Mouse (Mus musculus) limb, embryonic 12.5 days (tissue): ENCODE measurements around the gene Prrx1. TPM values are rescaled to one million over a fixed set of nuclear protein-coding genes. Genes with fewer than 3 reads are reported as not detected.
A peak's percentile ranks its signal among the peaks of the same experiment; 100 is the strongest.

Experiments used
- ATAC-seq: fragments of 200-750 bp; cut with Nextera tagmentation; 2 replicates; pipeline ENCODE4 v1.8.0; 2017; ENCODE audit warnings: low read depth, moderate TSS enrichment; ENCODE audit not compliant: insufficient number of reproducible peaks, insufficient read depth, low FRiP score, low TSS enrichment
- H3K27ac ChIP-seq: fragments of 300-500 bp; sonication (generic); 2 replicates; pipeline ENCODE4 v1.5.1; 2016; ENCODE audit warnings: mild to moderate bottlenecking, moderate library complexity
- H3K27me3 ChIP-seq: fragments of 300-500 bp; sonication (generic); 2 replicates; pipeline ENCODE4 v1.6.1; 2016; ENCODE audit warnings: mild to moderate bottlenecking, moderate library complexity
- H3K36me3 ChIP-seq: fragments of 300-500 bp; sonication (generic); 2 replicates; pipeline ENCODE4 v1.6.1; 2016; ENCODE audit warnings: mild to moderate bottlenecking, moderate library complexity
- H3K4me1 ChIP-seq: fragments of 300-500 bp; sonication (generic); replicated peaks from 2 replicates; pipeline ENCODE4 v1.6.1; 2016
- H3K4me2 ChIP-seq: fragments of 300-500 bp; sonication (generic); 2 replicates; pipeline ENCODE4 v1.6.1; 2016; ENCODE audit warnings: mild to moderate bottlenecking, moderate library complexity
- H3K4me3 ChIP-seq: fragments of 300-500 bp; sonication (generic); replicated peaks from 2 replicates; pipeline ENCODE4 v1.5.1; 2016; ENCODE audit warnings: mild to moderate bottlenecking
- H3K9ac ChIP-seq: fragments of 300-500 bp; sonication (generic); replicated peaks from 2 replicates; pipeline ENCODE4 v1.6.1; 2016; ENCODE audit warnings: mild to moderate bottlenecking, moderate library complexity
- H3K9me3 ChIP-seq: fragments of 300-500 bp; sonication (generic); 2 replicates; pipeline ENCODE4 v1.6.1; 2016; ENCODE audit warnings: mild to moderate bottlenecking, moderate library complexity
- WGBS: fragments of 180-500 bp; shearing (Covaris S2); methylation state at CpG from one replicate; pipeline ENCODE4 v1.1.7; 2016; 5-methylcytosine and 5-hydroxymethylcytosine counted together
- polyA plus RNA-seq: library from polyadenylated mRNA; unstranded; fragments of >200 nt; fragmentation: Nextera tagmentation; extraction: Ambion mirVana; gene quantifications from 2 replicates; pipeline ENCODE4 v1.2.1, GENCODE M21; 2016

Prrx1 gene
- polyA plus RNA-seq, 1 experiment from 2014 or later: 194 TPM

DNA sequence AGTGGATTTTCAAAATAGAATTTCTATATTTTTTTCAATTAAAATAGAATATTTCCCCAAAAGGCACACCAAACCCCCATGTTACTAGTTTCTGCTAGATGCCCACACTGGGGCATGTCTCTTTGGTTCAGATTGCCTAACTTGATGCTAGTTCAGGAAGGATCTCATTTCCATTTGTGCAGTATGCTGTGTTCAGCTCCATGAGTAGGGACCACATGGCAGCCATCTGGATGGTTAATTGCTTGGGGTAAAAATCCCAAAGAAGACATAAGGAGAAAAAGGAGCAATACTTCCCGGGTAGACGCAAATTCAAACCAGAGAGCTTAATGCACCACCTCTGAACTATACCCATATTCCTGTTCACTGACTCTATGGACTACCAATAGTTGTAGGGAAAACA, 57.6 kb downstream of the Prrx1 start:
- ATAC-seq: no peak
- no peaks in the 10 kb centered on the region for H3K9me3 ChIP-seq
- H3K9ac ChIP-seq: no peak overlapping the region
- H3K4me3 ChIP-seq: no peak overlapping the region
- H3K4me1 ChIP-seq: peaks cover 6% of the 10 kb centered on the region; the same call in 1 of the 2 replicates
- H3K36me3 ChIP-seq: peaks cover 90% of the 10 kb centered on the region
- no peak overlapping the region for H3K27ac ChIP-seq
- WGBS: 37% methylated on average over 2 of the region's 2 CpGs
- no peaks in the 10 kb centered on the region for H3K27me3 ChIP-seq
- no peak overlapping the region for H3K4me2 ChIP-seq

DNA sequence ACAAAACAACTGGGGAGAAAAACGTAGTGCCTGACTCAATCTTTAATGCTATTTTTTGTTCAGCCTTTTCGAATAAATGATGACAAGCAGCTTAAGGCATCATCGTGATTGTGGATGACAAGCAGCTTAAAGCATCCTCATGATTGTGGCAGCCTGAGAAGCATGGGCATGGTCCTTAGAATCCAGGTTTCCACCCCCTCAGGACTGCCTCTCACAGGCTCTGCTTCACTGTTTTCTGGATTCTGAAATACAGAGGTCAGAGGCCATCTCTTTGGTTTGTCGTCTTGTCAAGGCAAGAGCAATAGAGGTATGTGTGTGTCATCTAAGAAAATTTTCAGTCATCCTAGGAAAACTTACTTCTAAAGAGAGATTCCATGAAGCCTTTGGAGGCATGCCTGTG, 60.7 kb downstream of the Prrx1 start:
- Histone ChIP-seq H3K9me3 (no peaks in the 10 kb centered on the region), H3K27ac (no peak overlapping the region), H3K4me2 (no peak overlapping the region), H3K36me3 (peaks cover 84% of the 10 kb centered on the region), H3K9ac (no peak overlapping the region), H3K4me3 (no peak overlapping the region), H3K27me3 (no peaks in the 10 kb centered on the region), H3K4me1 (peaks cover 6% of the 10 kb centered on the region; the same call in 1 of the 2 replicates)
- ATAC-seq: no peak
- 85% methylated on average over 4 of the region's 4 CpGs for WGBS

DNA sequence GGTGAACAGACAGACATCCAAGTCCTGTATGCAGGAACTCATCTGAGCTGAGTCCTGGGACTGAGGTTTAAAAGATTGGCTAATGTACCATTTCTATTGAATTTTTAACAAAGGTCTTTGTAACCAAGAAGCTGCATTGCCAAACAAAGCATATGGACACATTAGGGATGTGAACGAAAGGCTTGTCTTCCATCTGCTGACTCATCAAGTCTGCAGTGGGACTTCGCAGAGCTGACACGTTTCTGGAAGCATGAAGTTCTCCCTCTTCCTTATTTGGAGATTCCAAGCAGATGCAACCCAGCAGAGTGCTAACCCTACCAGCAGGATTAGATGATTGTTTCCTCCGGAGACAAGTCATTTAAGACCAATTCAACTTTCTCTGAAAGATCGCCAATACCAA, 61.2 kb downstream of the Prrx1 start:
- 85% methylated on average over 5 of the region's 5 CpGs for WGBS
- no peak for ATAC-seq
- Histone ChIP-seq H3K27ac (0 out of 2 replicates have a peak overlapping the region, but pooled peaks have one; percentile 4), H3K4me2 (no peak overlapping the region), H3K9me3 (no peaks in the 10 kb centered on the region), H3K4me3 (no peak overlapping the region), H3K27me3 (no peaks in the 10 kb centered on the region), H3K36me3 (peaks cover 83% of the 10 kb centered on the region), H3K4me1 (peaks cover 6% of the 10 kb centered on the region; the same call in 1 of the 2 replicates), H3K9ac (no peak overlapping the region)

DNA sequence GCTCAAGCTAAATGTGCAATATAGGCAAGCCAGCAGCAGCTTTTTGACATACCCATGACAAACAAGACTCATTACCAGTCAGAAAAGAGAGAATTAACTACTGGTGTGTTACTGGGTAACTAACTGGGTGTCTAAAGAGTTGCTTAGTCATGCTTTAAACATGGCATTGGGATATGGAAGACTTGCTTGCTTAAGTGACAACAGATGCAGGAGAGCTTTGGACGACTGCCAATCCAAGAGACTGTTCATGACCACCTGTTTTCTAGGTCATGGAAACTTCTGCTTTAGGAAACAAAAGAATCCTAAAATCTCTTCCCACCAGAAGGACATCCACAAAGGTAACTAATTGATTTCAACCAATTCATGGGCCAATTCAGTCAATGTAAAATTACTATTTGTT, 61.7 kb downstream of the Prrx1 start:
- Histone ChIP-seq H3K4me1 (peaks cover 6% of the 10 kb centered on the region; the same call in 1 of the 2 replicates), H3K27ac (0 out of 2 replicates have a peak overlapping the region, but pooled peaks have one; percentile 4), H3K9ac (no peak overlapping the region), H3K4me2 (no peak overlapping the region), H3K36me3 (peaks cover 81% of the 10 kb centered on the region), H3K4me3 (no peak overlapping the region), H3K27me3 (no peaks in the 10 kb centered on the region), H3K9me3 (no peaks in the 10 kb centered on the region)
- WGBS: 59% methylated on average over 1 of the region's 1 CpGs
- no peak for ATAC-seq

DNA sequence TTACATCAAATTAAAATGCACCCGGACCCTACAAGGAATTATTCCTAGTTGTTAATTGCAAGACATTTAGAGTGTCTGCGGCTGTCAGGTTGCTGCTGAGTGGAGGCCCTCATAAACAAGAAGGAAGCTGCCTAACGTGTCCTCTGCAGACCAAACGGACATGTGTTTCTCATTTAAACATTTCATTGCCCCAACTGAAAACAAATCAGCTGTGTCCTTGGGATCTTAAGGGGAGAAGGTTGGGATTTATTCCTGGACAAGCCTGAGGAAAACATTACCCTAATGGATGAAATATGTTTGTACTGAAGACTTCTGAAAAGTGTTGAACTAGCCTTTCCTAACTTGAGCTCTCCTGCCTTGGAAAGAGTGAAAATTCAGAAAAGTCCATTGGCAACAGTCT, 74.6 kb downstream of the Prrx1 start:
- Histone ChIP-seq H3K4me2 (peak overlapping the region; percentile 8; the same call in 1 of the 2 replicates), H3K9ac (no peak overlapping the region), H3K4me1 (peaks cover 10% of the 10 kb centered on the region), H3K27ac (0 out of 2 replicates have a peak overlapping the region, but pooled peaks have one; percentile 2), H3K36me3 (no peaks in the 10 kb centered on the region), H3K4me3 (no peak overlapping the region), H3K27me3 (no peaks in the 10 kb centered on the region), H3K9me3 (no peaks in the 10 kb centered on the region)
- no peak for ATAC-seq
- WGBS: 8% methylated on average over 4 of the region's 4 CpGs

DNA sequence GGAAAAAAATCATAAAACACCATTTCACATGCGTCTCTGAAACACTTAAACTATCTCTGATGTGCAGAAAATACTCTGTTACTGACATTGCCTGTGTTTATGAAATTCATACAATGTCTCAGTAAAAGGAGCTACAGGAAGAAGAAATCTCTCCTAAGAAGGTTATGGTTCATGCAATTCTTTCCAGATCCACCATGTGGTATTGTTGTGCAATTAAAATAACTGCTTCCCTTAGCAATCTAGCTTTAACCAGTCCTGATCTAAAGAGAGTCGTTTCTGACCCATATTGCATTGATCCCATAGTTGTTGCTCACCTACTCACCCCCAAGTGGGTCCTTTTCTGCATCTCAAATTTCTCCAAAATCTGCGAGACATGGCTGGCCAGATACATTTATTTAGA, 82.3 kb downstream of the Prrx1 start:
- H3K4me2 ChIP-seq: no peak overlapping the region
- H3K4me1 ChIP-seq: no peaks in the 10 kb centered on the region
- 0 out of 2 replicates have a peak, but pooled peaks cover 4% of the 10 kb centered on the region for H3K9me3 ChIP-seq
- no peaks in the 10 kb centered on the region for H3K27me3 ChIP-seq
- 67% methylated on average over 3 of the region's 3 CpGs for WGBS
- H3K9ac ChIP-seq: no peak overlapping the region
- no peak for ATAC-seq
- H3K36me3 ChIP-seq: no peaks in the 10 kb centered on the region
- H3K27ac ChIP-seq: no peak overlapping the region
- H3K4me3 ChIP-seq: no peak overlapping the region

DNA sequence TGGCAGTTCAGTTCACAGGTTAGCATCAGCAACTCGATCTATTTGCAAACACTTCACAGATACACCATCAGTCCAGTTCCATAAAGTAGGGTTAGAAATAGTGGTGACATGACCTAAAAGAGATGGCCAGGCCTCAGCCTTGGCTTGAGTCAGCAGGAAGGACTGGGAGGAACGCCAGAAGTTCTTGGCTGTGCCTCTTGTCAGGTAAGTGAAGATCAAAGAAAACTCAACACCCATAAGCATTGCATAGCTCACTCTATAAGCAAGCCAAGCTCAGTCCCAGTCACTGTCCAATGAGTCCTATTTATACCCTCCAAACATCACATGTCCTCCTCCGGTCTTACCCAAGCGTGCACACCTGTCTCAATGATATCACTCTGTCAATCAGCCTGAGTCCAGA, 87.2 kb downstream of the Prrx1 start:
- ATAC-seq: no peak
- Histone ChIP-seq H3K27me3 (no peaks in the 10 kb centered on the region), H3K27ac (no peak overlapping the region), H3K9me3 (0 out of 2 replicates have a peak, but pooled peaks cover 4% of the 10 kb centered on the region), H3K4me1 (no peaks in the 10 kb centered on the region), H3K36me3 (no peaks in the 10 kb centered on the region), H3K9ac (no peak overlapping the region), H3K4me2 (no peak overlapping the region), H3K4me3 (no peak overlapping the region)
- 86% methylated on average over 4 of the region's 4 CpGs for WGBS

DNA sequence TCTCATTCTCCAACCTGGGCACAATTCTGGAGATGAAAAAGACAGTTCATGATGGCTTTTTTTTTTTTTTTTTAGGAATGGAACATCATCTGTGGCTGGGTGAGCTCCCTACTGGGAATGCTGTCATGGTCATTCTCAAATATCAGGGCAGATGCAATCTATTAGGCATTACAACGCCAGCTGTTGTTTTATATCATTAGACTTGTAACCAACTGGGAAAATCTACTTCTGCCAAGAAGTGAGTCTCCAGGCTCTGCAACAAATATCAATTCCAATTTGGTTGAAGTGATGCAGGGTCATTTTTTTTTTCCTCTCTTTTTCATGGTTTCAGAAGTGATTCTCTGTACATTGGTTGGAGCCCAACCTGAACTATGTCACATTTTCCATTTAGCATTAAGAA, 91.7 kb downstream of the Prrx1 start:
- ATAC-seq: no peak
- no peaks in the 10 kb centered on the region for H3K4me1 ChIP-seq
- 53% methylated on average over 1 of the region's 1 CpGs for WGBS
- H3K9me3 ChIP-seq: no peaks in the 10 kb centered on the region
- H3K9ac ChIP-seq: no peak overlapping the region
- H3K27ac ChIP-seq: no peak overlapping the region
- no peaks in the 10 kb centered on the region for H3K27me3 ChIP-seq
- H3K4me2 ChIP-seq: no peak overlapping the region
- H3K4me3 ChIP-seq: no peak overlapping the region
- H3K36me3 ChIP-seq: no peaks in the 10 kb centered on the region

DNA sequence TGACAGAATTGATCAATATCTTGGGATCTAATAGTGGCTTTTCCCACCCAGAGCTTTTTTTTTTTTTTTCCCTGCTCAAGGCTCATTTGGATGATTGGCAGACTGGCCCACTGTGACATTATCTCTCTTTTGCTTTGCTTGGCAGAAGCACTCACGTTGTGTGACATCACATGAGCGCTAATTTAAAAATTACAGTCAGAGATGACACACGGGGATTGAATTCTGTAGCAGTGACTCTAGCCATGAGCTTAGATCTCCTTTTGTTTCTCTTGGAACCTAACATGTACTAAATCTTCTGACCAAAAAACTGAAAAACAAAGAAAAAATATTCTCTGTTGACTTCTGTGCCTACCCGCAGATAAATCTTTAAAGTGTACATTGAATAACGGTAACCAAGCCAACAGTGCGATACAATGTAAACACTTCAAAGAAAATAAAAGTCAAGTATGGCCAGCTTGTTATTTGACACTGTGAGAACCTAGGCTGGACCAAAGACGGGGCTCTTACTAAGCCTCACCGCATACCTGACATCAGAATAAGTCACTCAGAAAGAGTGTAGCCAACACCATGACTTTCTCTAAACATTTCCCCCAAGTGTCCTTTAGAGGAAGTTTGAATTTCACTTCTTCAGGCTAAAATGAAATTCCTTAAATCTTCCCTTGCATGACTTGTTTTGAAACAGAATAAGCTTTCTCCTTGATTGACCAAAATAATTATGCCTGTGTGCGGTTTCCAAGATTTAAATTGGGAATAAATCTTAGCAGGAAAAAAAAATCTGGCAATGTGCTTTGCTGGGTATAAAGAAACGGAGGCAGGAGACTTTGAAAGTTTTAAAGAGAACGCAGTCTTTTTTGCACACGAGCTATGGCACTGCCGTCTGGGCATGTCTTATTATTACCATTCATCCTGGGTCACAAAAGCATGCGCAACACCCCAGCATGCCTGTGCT, 104.3 kb downstream of the Prrx1 start:
- Histone ChIP-seq H3K4me2 (no peak overlapping the region), H3K9ac (no peak overlapping the region), H3K36me3 (no peaks in the 10 kb centered on the region), H3K4me3 (no peak overlapping the region), H3K27me3 (no peaks in the 10 kb centered on the region), H3K4me1 (0 out of 2 replicates have a peak, but pooled peaks cover 2% of the 10 kb centered on the region), H3K9me3 (no peaks in the 10 kb centered on the region), H3K27ac (no peak overlapping the region)
- ATAC-seq: no peak
- WGBS: 73% methylated on average over 14 of the region's 14 CpGs

DNA sequence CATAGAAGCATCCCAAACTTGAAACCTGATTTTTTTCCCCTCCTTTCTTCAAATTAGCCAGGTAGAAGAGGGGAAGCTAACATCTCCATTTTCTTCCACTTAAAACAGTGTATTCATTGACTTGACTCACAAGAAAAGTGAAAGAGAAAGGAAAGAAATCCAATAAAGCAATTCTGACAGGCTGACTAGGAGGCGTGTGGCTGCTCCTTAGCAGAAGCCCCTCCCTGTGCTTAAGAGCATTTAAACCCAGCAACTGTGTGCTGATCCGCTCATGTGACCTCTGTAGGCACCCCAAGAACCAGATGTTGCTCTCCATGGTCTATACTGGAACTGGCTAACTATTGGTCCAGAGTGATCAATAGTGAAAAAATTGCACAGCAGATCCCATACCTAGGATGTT, 114.7 kb downstream of the Prrx1 start:
- H3K27ac ChIP-seq: no peak overlapping the region
- ATAC-seq: no peak
- H3K4me2 ChIP-seq: no peak overlapping the region
- peaks cover 17% of the 10 kb centered on the region; the same call in 1 of the 2 replicates for H3K4me1 ChIP-seq
- no peaks in the 10 kb centered on the region for H3K36me3 ChIP-seq
- H3K4me3 ChIP-seq: no peak overlapping the region
- no peaks in the 10 kb centered on the region for H3K9me3 ChIP-seq
- no peaks in the 10 kb centered on the region for H3K27me3 ChIP-seq
- WGBS: 39% methylated on average over 2 of the region's 2 CpGs
- H3K9ac ChIP-seq: no peak overlapping the region

DNA sequence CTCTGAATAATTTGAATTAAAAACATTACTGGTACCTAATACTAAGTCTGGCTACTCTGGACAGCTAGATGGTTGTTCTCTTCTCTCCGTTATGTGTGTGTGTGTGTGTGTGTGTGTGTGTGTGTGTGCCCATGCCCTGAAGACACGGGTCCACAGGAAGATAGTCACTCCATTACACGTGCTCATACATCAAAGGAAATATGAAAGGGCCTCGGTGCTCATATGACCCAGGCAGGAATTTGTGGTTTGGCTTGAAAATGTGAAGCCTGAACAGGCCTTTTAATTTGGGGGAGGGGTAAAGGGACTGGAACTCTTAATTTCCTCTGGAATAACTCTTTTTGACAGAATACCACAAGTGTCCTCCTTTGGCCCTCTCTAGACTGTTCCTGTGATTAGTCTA, 115.5 kb downstream of the Prrx1 start:
- Histone ChIP-seq H3K4me2 (no peak overlapping the region), H3K36me3 (no peaks in the 10 kb centered on the region), H3K9me3 (no peaks in the 10 kb centered on the region), H3K27ac (no peak overlapping the region), H3K27me3 (no peaks in the 10 kb centered on the region), H3K4me1 (peaks cover 13% of the 10 kb centered on the region; the same call in 1 of the 2 replicates), H3K4me3 (no peak overlapping the region), H3K9ac (no peak overlapping the region)
- ATAC-seq: no peak
- WGBS: 42% methylated on average over 4 of the region's 4 CpGs
